Mouse (Mus musculus) testis, postnatal 10 days (tissue): ENCODE results near the gene Ubac2.

Experiments
- DNase-seq: peaks from one replicate; pipeline ENCODE4 v3.0.0; 2021; ENCODE audit warnings: low spot score

Gene Ubac2

GRCm38 (mm10) chr14:122002224-122002623 lies 123.8 kb downstream of the Ubac2 start:
- no peak for DNase-seq

GRCm38 (mm10) chr14:122003812-122004211 lies 125.4 kb downstream of the Ubac2 start:
- DNase-seq: no peak

GRCm38 (mm10) chr14:122008261-122008660 lies 129.8 kb downstream of the Ubac2 start:
- DNase-seq: no peak

GRCm38 (mm10) chr14:122009502-122009901 lies 131.1 kb downstream of the Ubac2 start:
- no peak for DNase-seq

GRCm38 (mm10) chr14:122010301-122010700 lies 131.9 kb downstream of the Ubac2 start:
- DNase-seq: no peak

- no peak for DNase-seq
Observed at GRCm38 (mm10) chr14:122011768-122012167, 133.3 kb downstream of the Ubac2 start.

GRCm38 (mm10) chr14:122012193-122012592 lies 133.8 kb downstream of the Ubac2 start:
- DNase-seq: no peak

GRCm38 (mm10) chr14:122012814-122013213 lies 134.4 kb downstream of the Ubac2 start:
- no peak for DNase-seq

GRCm38 (mm10) chr14:122013417-122013951 lies 135.1 kb downstream of the Ubac2 start:
- no peak for DNase-seq

- no peak for DNase-seq
Observed at GRCm38 (mm10) chr14:122017958-122018357, 139.5 kb downstream of the Ubac2 start.

GRCm38 (mm10) chr14:122019389-122019788 lies 141.0 kb downstream of the Ubac2 start:
- DNase-seq: no peak

- no peak for DNase-seq
Observed at GRCm38 (mm10) chr14:122020567-122020966, 142.1 kb downstream of the Ubac2 start.

GRCm38 (mm10) chr14:122023054-122023453 lies 144.6 kb downstream of the Ubac2 start:
- no peak for DNase-seq

- DNase-seq: no peak
Observed at GRCm38 (mm10) chr14:122023928-122024327, 145.5 kb downstream of the Ubac2 start.

GRCm38 (mm10) chr14:122028926-122029745 lies 150.7 kb downstream of the Ubac2 start:
- no peak for DNase-seq

- DNase-seq: no peak
Observed at GRCm38 (mm10) chr14:122029851-122030250, 151.4 kb downstream of the Ubac2 start.

- DNase-seq: no peak
Observed at GRCm38 (mm10) chr14:122032045-122032444, 153.6 kb downstream of the Ubac2 start.

GRCm38 (mm10) chr14:122034451-122034850 lies 156.0 kb downstream of the Ubac2 start, which contains the start of gene Timm8a2:
TSS of gene Timm8a2 (plus strand) at chr14:122034674.
- no peak for DNase-seq

GRCm38 (mm10) chr14:122035181-122035580 lies 156.8 kb downstream of the Ubac2 start:
- no peak for DNase-seq

GRCm38 (mm10) chr14:122035860-122036259 lies 157.4 kb downstream of the Ubac2 start:
- DNase-seq: no peak

- no peak for DNase-seq
Observed at GRCm38 (mm10) chr14:122038874-122039647, 160.6 kb downstream of the Ubac2 start.

GRCm38 (mm10) chr14:122041413-122041825 lies 163.0 kb downstream of the Ubac2 start:
- DNase-seq: no peak
